Mouse (Mus musculus): ENCODE data around the gene Snrnp70.

DNA sequence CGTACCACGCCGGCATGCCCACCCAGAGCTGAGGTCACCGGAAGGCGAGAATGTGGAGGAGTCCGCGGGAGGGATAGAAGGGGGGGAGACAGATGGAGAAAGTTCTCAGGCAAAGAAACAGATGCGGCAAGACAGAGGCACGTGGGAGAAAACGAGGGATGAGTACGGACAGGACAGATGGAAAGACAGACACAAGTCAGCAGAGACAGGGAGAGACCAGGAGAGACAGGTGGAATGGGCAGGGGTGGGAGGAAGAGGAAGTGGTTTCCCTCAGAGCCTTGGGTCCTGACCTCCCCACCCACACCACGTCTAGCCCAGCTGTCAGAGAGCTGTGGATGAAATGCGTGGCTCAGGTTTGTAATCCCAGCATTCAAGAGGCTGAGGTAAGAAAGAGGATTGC, 48.6 kb downstream of the Snrnp70 start:
- TF ChIP-seq POLR2A (IDR thresholded peaks at IDR 0.05; ENCODE audit: low read depth, low read length): no peak
- TF ChIP-seq CTCF (IDR thresholded peaks at IDR 0.05; ENCODE audit: borderline replicate concordance, insufficient read depth, low read length): no peak

Measured in embryonic fibroblast, embryonic 13.5 days (primary cell).